Mouse (Mus musculus) embryonic fibroblast, embryonic 13.5 days (primary cell): ENCODE results near the gene Plpp6.

ENCODE experiments used
- CTCF ChIP-seq: IDR thresholded peaks from 2 replicates; pipeline ENCODE4 v1.5.1; 2011; ENCODE audit warnings: mild to moderate bottlenecking, control low read depth, low read length, moderate library complexity, borderline replicate concordance; ENCODE audit not compliant: insufficient read depth
- POLR2A ChIP-seq: IDR thresholded peaks from 2 replicates; pipeline ENCODE4 v1.6.1; 2011; ENCODE audit warnings: low read depth, mild to moderate bottlenecking, control low read depth, low read length, moderate library complexity

- no peak for TF ChIP-seq POLR2A
- TF ChIP-seq CTCF: no peak
Observed at GRCm38 (mm10) chr19:28969231-28969630, 5.5 kb downstream of the Plpp6 start.
